9 mouse cellular contexts compared by ENCODE assay signal in the genomic region with DNA sequence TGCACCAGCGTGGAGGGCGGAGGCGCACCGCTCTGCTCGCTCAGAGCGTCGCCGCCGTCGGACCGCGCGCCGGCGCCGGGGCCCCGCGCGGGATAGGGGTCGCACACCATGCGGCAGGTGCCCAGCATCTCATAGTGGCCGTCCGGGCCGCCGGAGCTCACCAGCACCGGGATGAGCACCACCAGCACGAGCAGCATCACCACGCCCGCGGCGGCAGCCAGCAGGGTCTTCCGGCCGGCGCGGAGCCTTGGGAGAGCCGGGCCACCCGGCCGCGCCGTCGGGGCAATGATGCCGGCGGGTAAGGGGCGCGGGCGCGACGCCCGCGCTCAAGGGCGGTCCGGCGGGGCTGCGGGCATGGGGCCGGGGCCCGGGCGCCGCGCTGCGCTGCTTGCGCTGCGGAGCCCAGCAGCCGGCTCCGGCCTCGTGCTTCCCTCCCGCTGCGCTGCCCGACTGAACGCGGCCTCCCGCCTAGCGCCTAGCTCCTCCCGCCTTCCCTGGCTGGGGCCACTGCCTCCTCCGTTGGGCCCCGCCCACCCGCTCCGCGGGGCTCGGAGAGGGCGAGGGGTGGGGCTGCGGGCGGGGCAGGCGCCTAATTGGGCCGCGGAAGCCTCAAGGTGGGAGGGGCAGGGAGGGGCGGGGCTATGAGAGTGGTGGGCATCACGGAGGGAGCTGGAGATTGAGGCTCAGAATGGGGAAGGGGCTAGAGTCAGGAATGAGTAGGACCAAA. TPM values are rescaled to one million over a fixed set of nuclear protein-coding genes. Genes with fewer than 3 reads are reported as not detected.
DNase-seq lines count a peak whose midpoint lies in the region; ATAC-seq lines count a peak whose summit lies in the region.
"Had no signal": no experiment of that assay in that cellular context is flagged by ENCODE, and none has a peak within 500 bp of the region (broad histone marks: within the 10 kb centered on the region; RNA-seq: fewer than 3 reads in every experiment).

Gene C1ql1, minus strand, starts transcription at position 424 of the 727 bp plus-strand sequence.

- WGBS in embryonic facial prominence, embryonic 10.5 days, result under 1% methylated on average over 87 of the region's 87 CpGs
- 1% methylated on average over 87 of the region's 87 CpGs for WGBS in limb, embryonic 10.5 days
- under 1% methylated on average over 64 of the region's 87 CpGs for WGBS in midbrain, embryonic 11.5 days

- peaks cover 99% of the 10 kb centered on the region for H3K27me3 ChIP-seq in embryonic facial prominence, embryonic 10.5 days (replicated peaks; ENCODE audit: low read depth, poor library complexity, severe bottlenecking)
- peaks cover 100% of the 10 kb centered on the region for H3K27me3 ChIP-seq in limb, embryonic 10.5 days (ENCODE audit: low read depth, poor library complexity, severe bottlenecking)
- peaks cover 61% of the 10 kb centered on the region for H3K27me3 ChIP-seq in midbrain, embryonic 11.5 days (ENCODE audit: control insufficient read depth, insufficient read depth, low read length)

- no peaks in the 10 kb centered on the region for H3K36me3 ChIP-seq in embryonic facial prominence, embryonic 10.5 days (replicated peaks)
- H3K36me3 ChIP-seq in limb, embryonic 10.5 days, result no peaks in the 10 kb centered on the region
- no peaks in the 10 kb centered on the region for H3K36me3 ChIP-seq in midbrain, embryonic 11.5 days (ENCODE audit: control insufficient read depth, insufficient read depth, low read length)

- H3K27ac ChIP-seq in embryonic facial prominence, embryonic 10.5 days (replicated peaks), result peak within 1 kb of the TSS; percentile 78
- peak within 1 kb of the TSS; percentile 79 for H3K27ac ChIP-seq in limb, embryonic 10.5 days
- no peak within 1 kb of the TSS for H3K27ac ChIP-seq in midbrain, embryonic 11.5 days (ENCODE audit: low read depth, low read length)

- peak; percentile 90 for ATAC-seq in midbrain, embryonic 11.5 days (ENCODE audit: low FRiP score)

- peak within 1 kb of the TSS; percentile 52 for H3K9ac ChIP-seq in midbrain, embryonic 11.5 days (ENCODE audit: low read length)

- H3K4me1 ChIP-seq in embryonic facial prominence, embryonic 10.5 days, result peaks cover 47% of the 10 kb centered on the region
- H3K4me1 ChIP-seq in limb, embryonic 10.5 days, result peaks cover 42% of the 10 kb centered on the region
- peaks cover 22% of the 10 kb centered on the region for H3K4me1 ChIP-seq in midbrain, embryonic 11.5 days (ENCODE audit: control insufficient read depth, insufficient read depth, low read length)

- peak within 1 kb of the TSS; percentile 52 for H3K4me2 ChIP-seq in midbrain, embryonic 11.5 days

- no peaks in the 10 kb centered on the region for H3K9me3 ChIP-seq in embryonic facial prominence, embryonic 10.5 days
- no peaks in the 10 kb centered on the region for H3K9me3 ChIP-seq in limb, embryonic 10.5 days (replicated peaks)
- no peaks in the 10 kb centered on the region for H3K9me3 ChIP-seq in midbrain, embryonic 11.5 days (ENCODE audit: control insufficient read depth, low read length)

- DNase-seq in adrenal gland, postnatal 25 days, result peak; percentile 92
- peak; percentile 96 for DNase-seq in embryonic facial prominence, embryonic 10.5 days (ENCODE audit: low spot score)
- peak; percentile 82 to 91 for DNase-seq in heart, adult 18-20 months
- DNase-seq in kidney, adult 11 months, result peak; percentile 74
- peak; percentile 91 for DNase-seq in limb, embryonic 10.5 days (ENCODE audit: low spot score)
- peak; percentile 98 for DNase-seq in midbrain, embryonic 11.5 days (ENCODE audit: low spot score, missing footprints)
- DNase-seq in right cerebral cortex, postnatal 4 days, result peak; percentile 73
- peak; percentile 82 to 85 for DNase-seq in urinary bladder, postnatal 4 days (ENCODE audit: low spot score in 2 of 2)

- H3K4me3 ChIP-seq in embryonic facial prominence, embryonic 10.5 days, result peak within 1 kb of the TSS; percentile 55
- H3K4me3 ChIP-seq in limb, embryonic 10.5 days, result peak within 1 kb of the TSS; percentile 50
- H3K4me3 ChIP-seq in midbrain, embryonic 11.5 days (ENCODE audit: low read depth, low read length), result peak within 1 kb of the TSS; percentile 37

RNA-seq across cellular contexts. Expression of gene C1ql1, which starts in this region (rescaled TPM):
- total RNA-seq in adrenal gland, postnatal 25 days (2021), result 34.9 and 49.7 TPM in 2 replicates
- polyA plus RNA-seq in embryonic facial prominence, embryonic 10.5 days (2016; fragmentation: Nextera tagmentation; extraction: Ambion mirVana), result 1.5 and 2.7 TPM in 2 replicates
- not detected for total RNA-seq in heart, adult 18-20 months (2021)
- 0.20 and 0.40 TPM in 2 replicates for polyA plus RNA-seq in limb, embryonic 10.5 days (2016; fragmentation: Nextera tagmentation; extraction: Ambion mirVana)
- 15.1 and 17.4 TPM in 2 replicates for polyA plus RNA-seq in midbrain, embryonic 11.5 days (2014; fragmentation: Nextera tagmentation; extraction: Ambion mirVana)
- total RNA-seq: neutrophil, adult 5-6 weeks had no signal

Comparison
In these comparisons a context has a peak if more than half of its experiments do, and no peak if none do; other contexts are left out.
1. RNA of gene C1ql1 (total RNA-seq): 34.9 to 49.7 TPM in adrenal gland, postnatal 25 days; not detected in heart, adult 18-20 months; every median in the first group is over 10 times any median in the second.
2. Peak in DNase-seq in heart, adult 18-20 months; RNA of the gene not detected or under 1 TPM.
3. Peak in DNase-seq, H3K4me3 ChIP-seq and H3K27ac ChIP-seq in limb, embryonic 10.5 days; RNA of the gene not detected or under 1 TPM.
4. Peak in every context shown above with its lines, with median percentiles within 50 percentile points of each other: DNase-seq and H3K4me3 ChIP-seq.